Mouse (Mus musculus) thymus, adult 2 months (tissue): ENCODE measurements around the gene Adamts10. TPM values are rescaled to one million over a fixed set of nuclear protein-coding genes. Genes with fewer than 3 reads are reported as not detected.

Source experiments
- DNase-seq: peaks from one replicate; pipeline ENCODE4 v3.0.0; 2021
- H3K27ac ChIP-seq: fragments of 200-500 bp; 2 replicates; pipeline ENCODE4 v1.5.1; 2012; ENCODE audit warnings: low read length, control low read depth; ENCODE audit not compliant: control insufficient read depth, insufficient read depth
- H3K27me3 ChIP-seq: fragments of 200-500 bp; 2 replicates; pipeline ENCODE4 v1.6.1; 2012; ENCODE audit warnings: mild to moderate bottlenecking, low read length, moderate library complexity, mixed read lengths; ENCODE audit not compliant: control insufficient read depth, insufficient read depth
- H3K36me3 ChIP-seq: fragments of 200-500 bp; 2 replicates; pipeline ENCODE4 v1.6.1; 2012; ENCODE audit warnings: mild to moderate bottlenecking, low read length, moderate library complexity; ENCODE audit not compliant: control insufficient read depth, insufficient read depth
- H3K4me1 ChIP-seq: fragments of 200-500 bp; replicated peaks from 2 replicates; pipeline ENCODE4 v1.6.1; 2012; ENCODE audit warnings: low read length; ENCODE audit not compliant: control insufficient read depth, insufficient read depth
- H3K4me3 ChIP-seq: fragments of 200-500 bp; 2 replicates; pipeline ENCODE4 v1.5.1; 2012; ENCODE audit warnings: mild to moderate bottlenecking, low read length, control low read depth, moderate library complexity; ENCODE audit not compliant: control insufficient read depth, insufficient read depth
- CTCF ChIP-seq: fragments of 200-500 bp; IDR thresholded peaks from 2 replicates; pipeline ENCODE4 v1.5.1; 2012; ENCODE audit warnings: mild to moderate bottlenecking, control low read depth, low read length, moderate library complexity, borderline replicate concordance; ENCODE audit not compliant: control insufficient read depth, poor library complexity, insufficient read depth; ENCODE audit errors: extremely low read depth
- POLR2A ChIP-seq: fragments of 200-500 bp; IDR thresholded peaks from 2 replicates; pipeline ENCODE4 v1.6.1; 2012; ENCODE audit warnings: mild to moderate bottlenecking, low read length, control low read depth, moderate library complexity; ENCODE audit not compliant: control insufficient read depth, poor library complexity, insufficient read depth; ENCODE audit errors: extremely low read depth
- WGBS: fragments of 180-500 bp; shearing (Covaris S2); methylation state at CpG from one replicate; pipeline ENCODE4 v1.1.7; 2018; 5-methylcytosine and 5-hydroxymethylcytosine counted together
- polyA plus RNA-seq: library from polyadenylated mRNA; depleted of rRNA; stranded (reverse); fragments of >200 nt; gene quantifications from 2 replicates; pipeline ENCODE4 v1.2.3, GENCODE M21; 2012; rRNA removed

The Adamts10 gene
- 116 and 130 TPM in 2 replicates for polyA plus RNA-seq

DNA sequence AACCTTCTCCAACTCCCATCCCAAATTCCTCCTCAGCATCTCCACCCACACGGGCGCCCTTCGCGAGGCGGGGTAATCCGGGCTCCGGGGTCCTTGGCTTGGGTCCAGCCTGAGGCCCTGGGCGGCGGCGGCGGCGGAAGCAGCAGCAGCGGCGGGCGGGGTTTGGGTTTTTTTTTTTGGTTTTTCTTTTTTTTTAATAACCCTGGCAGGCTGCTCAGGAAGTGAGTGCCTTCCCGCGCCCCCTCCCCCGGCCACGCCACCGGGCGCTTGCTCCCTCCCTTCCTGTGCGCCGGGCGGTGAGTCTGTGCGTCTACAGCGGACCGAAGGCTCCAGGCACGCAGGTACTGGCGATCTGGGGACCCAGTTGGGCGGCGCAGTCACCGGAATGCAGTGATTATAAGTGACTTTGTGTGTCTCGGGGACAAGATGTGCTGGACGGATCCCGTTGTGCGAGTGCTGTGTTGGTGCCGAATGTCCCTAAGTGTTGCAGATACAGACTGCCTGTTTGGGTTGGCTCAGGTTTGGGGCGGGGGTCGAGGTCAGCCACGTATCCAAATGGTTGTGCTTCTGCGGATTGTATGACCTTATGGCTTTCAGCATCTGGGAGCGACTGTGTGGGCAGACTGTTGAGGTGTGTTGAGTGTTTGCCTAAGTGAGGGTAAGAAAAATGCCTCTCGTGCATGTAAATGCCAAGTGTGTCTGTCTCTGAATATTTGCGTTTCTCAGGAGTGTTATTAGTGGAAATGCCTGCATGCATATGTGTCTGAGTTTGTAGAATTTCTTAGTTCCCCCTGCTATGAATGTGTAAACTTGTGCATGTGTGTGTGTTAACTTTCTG, at the start of gene Adamts10:
Gene Adamts10, plus strand, starts transcription at position 287 of the 838 bp plus-strand sequence.
- peak within 1 kb of the TSS; percentile 98 for H3K4me3 ChIP-seq
- H3K27ac ChIP-seq = peak within 1 kb of the TSS; percentile 8; the same call in 1 of the 2 replicates
- peaks cover 11% of the 10 kb centered on the region for H3K4me1 ChIP-seq
- peak; percentile 77 for DNase-seq
- TF ChIP-seq POLR2A (no peak), CTCF (no peak)
- no peaks in the 10 kb centered on the region for H3K27me3 ChIP-seq
- WGBS = 1% methylated on average over 43 of the region's 44 CpGs
- H3K36me3 ChIP-seq = no peaks in the 10 kb centered on the region; the same call in 1 of the 2 replicates

GRCm38 (mm10) chr17:33484020-33484419, 40.0 kb upstream of the Adamts10 start:
- peak overlapping the region; percentile 61; the same call in 1 of the 2 replicates for H3K27ac ChIP-seq
- peak; percentile 85 for DNase-seq
- WGBS = under 1% methylated on average over 6 of the region's 6 CpGs
- H3K27me3 ChIP-seq = no peaks in the 10 kb centered on the region
- peaks cover 11% of the 10 kb centered on the region for H3K4me1 ChIP-seq
- 0 out of 2 replicates have a peak, but pooled peaks have one; percentile 17 for TF ChIP-seq CTCF
- TF ChIP-seq POLR2A = peak; percentile 53; the same call in 1 of the 2 replicates
- no peak overlapping the region for H3K4me3 ChIP-seq
- no peaks in the 10 kb centered on the region for H3K36me3 ChIP-seq

DNA sequence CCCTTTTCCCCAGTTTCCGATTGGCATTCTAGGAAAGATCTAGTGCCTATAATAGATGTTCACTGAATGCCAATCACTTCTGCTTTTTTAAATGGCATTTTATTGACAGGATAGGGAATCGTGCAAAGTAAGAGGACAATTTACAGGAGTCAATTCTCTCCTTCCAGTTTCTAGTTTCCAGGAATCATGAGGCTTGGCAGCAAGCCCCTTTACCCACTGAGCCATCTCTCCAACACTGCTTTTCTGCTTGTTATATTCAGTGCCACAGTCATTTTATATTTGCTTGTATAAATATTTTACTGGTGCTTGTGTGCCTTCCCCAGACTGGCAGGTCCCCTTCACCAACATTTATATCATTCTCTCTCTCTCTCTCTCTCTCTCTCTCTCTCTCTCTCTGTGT, 36.8 kb upstream of the Adamts10 start:
- DNase-seq = no peak
- Histone ChIP-seq H3K36me3 (no peaks in the 10 kb centered on the region), H3K4me3 (no peak overlapping the region), H3K27me3 (no peaks in the 10 kb centered on the region), H3K27ac (no peak overlapping the region), H3K4me1 (peaks cover 11% of the 10 kb centered on the region)
- TF ChIP-seq POLR2A (no peak), CTCF (no peak)
- 92% methylated on average over 2 of the region's 2 CpGs for WGBS

DNA sequence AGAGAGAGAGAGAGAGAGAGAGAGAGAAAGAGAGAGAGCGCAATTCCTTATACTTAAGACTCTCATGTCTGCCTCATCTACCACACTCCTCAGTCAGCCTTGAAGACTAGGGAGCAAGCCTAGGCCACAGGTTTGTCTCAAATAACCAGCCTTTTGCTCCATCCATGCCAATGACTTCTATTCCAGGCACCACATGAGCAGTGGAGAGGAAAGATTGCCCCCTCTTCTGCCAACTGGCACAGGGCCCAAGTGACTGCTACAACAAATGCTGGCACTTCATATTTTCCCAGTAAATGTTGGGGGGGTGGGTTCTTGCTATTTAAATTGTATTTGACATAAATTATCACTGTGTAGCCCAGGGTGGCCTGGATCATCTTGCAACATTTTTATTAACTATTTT, 36.4 kb upstream of the Adamts10 start:
- Histone ChIP-seq H3K27me3 (no peaks in the 10 kb centered on the region), H3K4me1 (peaks cover 11% of the 10 kb centered on the region), H3K36me3 (no peaks in the 10 kb centered on the region), H3K27ac (no peak overlapping the region), H3K4me3 (no peak overlapping the region)
- no peak for DNase-seq
- WGBS = 100% methylated on average over 1 of the region's 1 CpGs
- TF ChIP-seq CTCF (no peak), POLR2A (no peak)

DNA sequence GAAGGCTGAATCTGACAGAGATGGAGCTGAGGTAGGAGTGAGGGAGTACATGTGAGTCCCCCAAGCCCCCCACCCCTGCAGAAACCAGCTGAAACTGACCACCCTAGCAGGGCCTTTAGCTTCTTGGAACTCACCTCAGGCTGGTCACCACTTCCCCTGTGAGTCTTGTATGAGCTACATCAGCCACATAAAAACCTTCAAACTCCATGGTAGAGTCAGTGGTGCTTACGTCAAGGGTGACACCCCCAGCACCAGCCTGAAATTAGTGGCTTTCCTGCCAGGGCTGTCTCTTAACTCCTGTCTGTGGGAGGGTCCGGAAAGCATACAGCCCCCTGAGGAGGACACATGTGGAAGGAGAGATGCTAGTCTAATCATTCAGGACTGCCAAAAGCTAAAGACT, 32.6 kb upstream of the Adamts10 start:
- Histone ChIP-seq H3K4me1 (no peaks in the 10 kb centered on the region), H3K4me3 (no peak overlapping the region), H3K27ac (no peak overlapping the region), H3K36me3 (no peaks in the 10 kb centered on the region), H3K27me3 (no peaks in the 10 kb centered on the region)
- no peak for DNase-seq
- 97% methylated on average over 2 of the region's 2 CpGs for WGBS
- no peak for TF ChIP-seq CTCF
- TF ChIP-seq POLR2A = no peak

GRCm38 (mm10) chr17:33493065-33493464, 30.9 kb upstream of the Adamts10 start:
- Histone ChIP-seq H3K4me1 (no peaks in the 10 kb centered on the region), H3K27me3 (no peaks in the 10 kb centered on the region), H3K4me3 (no peak overlapping the region), H3K27ac (no peak overlapping the region), H3K36me3 (no peaks in the 10 kb centered on the region)
- peak; percentile 65 for DNase-seq
- TF ChIP-seq CTCF = no peak
- TF ChIP-seq POLR2A = no peak
- 74% methylated on average over 6 of the region's 6 CpGs for WGBS
